In genomic region chr10:75798176-75798696, GRCm38 (mm10) we compare ENCODE assay signal across 8 mouse cellular contexts. TPM values are rescaled to one million over a fixed set of nuclear protein-coding genes. Genes with fewer than 3 reads are reported as not detected.
DNase-seq lines count a peak whose midpoint lies in the region; ATAC-seq and TF ChIP-seq lines count a peak whose summit lies in the region.

TSS of gene Gstt1 (minus strand) at chr10:75798584.

- peaks cover 45% of the 10 kb centered on the region for H3K27me3 ChIP-seq in embryonic facial prominence, embryonic 10.5 days (replicated peaks; ENCODE audit: low read depth, poor library complexity, severe bottlenecking)
- no peaks in the 10 kb centered on the region; the same call in 1 of the 2 replicates for H3K27me3 ChIP-seq in liver, embryonic 11.5 days (replicated peaks; ENCODE audit: control insufficient read depth, insufficient read depth, low read length)
- peaks cover 5% of the 10 kb centered on the region; the same call in 1 of the 2 replicates for H3K27me3 ChIP-seq in midbrain, postnatal 0 days (ENCODE audit: insufficient read depth, low read length)

- peak within 1 kb of the TSS; percentile 58 for H3K4me3 ChIP-seq in embryonic facial prominence, embryonic 10.5 days
- H3K4me3 ChIP-seq in liver, embryonic 11.5 days (ENCODE audit: low read depth, low read length) = peak within 1 kb of the TSS; percentile 48
- peak within 1 kb of the TSS; percentile 35 for H3K4me3 ChIP-seq in midbrain, postnatal 0 days (ENCODE audit: low read depth, low read length)

- H3K9me3 ChIP-seq in embryonic facial prominence, embryonic 10.5 days = no peaks in the 10 kb centered on the region
- H3K9me3 ChIP-seq in liver, embryonic 11.5 days (ENCODE audit: control insufficient read depth, low read length) = no peaks in the 10 kb centered on the region
- no peaks in the 10 kb centered on the region for H3K9me3 ChIP-seq in midbrain, postnatal 0 days (ENCODE audit: low read length)

- TF ChIP-seq CTCF in midbrain, postnatal 0 days (IDR thresholded peaks at IDR 0.05) = 0 out of 2 replicates have a peak, but pooled peaks have one; percentile 6

- peak; percentile 69 for ATAC-seq in liver, embryonic 11.5 days (replicated peaks; ENCODE audit: low FRiP score)
- ATAC-seq in midbrain, postnatal 0 days (ENCODE audit: low FRiP score) = no peak

- H3K27ac ChIP-seq in embryonic facial prominence, embryonic 10.5 days (replicated peaks) = 0 out of 2 replicates have a peak within 1 kb of the TSS, but pooled peaks have one; percentile 14
- H3K27ac ChIP-seq in liver, embryonic 11.5 days (ENCODE audit: low read depth, low read length) = no peak within 1 kb of the TSS
- peak within 1 kb of the TSS; percentile 34 for H3K27ac ChIP-seq in midbrain, postnatal 0 days (ENCODE audit: low read depth, low read length)

- peak within 1 kb of the TSS; percentile 87 for H3K4me2 ChIP-seq in liver, embryonic 11.5 days
- H3K4me2 ChIP-seq in midbrain, postnatal 0 days (ENCODE audit: low read depth, low read length, poor library complexity, severe bottlenecking) = peak within 1 kb of the TSS; percentile 55

- H3K4me1 ChIP-seq in embryonic facial prominence, embryonic 10.5 days = peaks cover 31% of the 10 kb centered on the region
- 0 out of 2 replicates have a peak, but pooled peaks cover 4% of the 10 kb centered on the region for H3K4me1 ChIP-seq in liver, embryonic 11.5 days (replicated peaks; ENCODE audit: control insufficient read depth, insufficient read depth, low read length)
- H3K4me1 ChIP-seq in midbrain, postnatal 0 days (ENCODE audit: insufficient read depth, low read length) = peaks cover 11% of the 10 kb centered on the region; the same call in 1 of the 2 replicates

- peak; percentile 14 for DNase-seq in CD4-positive helper T cell, adult 2 months (ENCODE audit: low read depth, low spot score)
- DNase-seq in adrenal gland, adult 8-10 months = peak; percentile 52
- peak; percentile 60 for DNase-seq in embryonic facial prominence, embryonic 10.5 days (ENCODE audit: low spot score)
- DNase-seq in heart, adult 8-10 months (ENCODE audit: low spot score) = peak; percentile 76
- peak; percentile 81 for DNase-seq in kidney, adult 18-20 months
- DNase-seq in liver, embryonic 11.5 days (ENCODE audit: low spot score) = peak; percentile 61
- peak; percentile 41 for DNase-seq in midbrain, postnatal 0 days (ENCODE audit: low spot score)
- no peak for DNase-seq in urinary bladder, adult 2 months (ENCODE audit: low spot score)

- peak within 1 kb of the TSS; percentile 56 for H3K9ac ChIP-seq in liver, embryonic 11.5 days (ENCODE audit: low read depth, low read length)
- peak within 1 kb of the TSS; percentile 51 for H3K9ac ChIP-seq in midbrain, postnatal 0 days (replicated peaks; ENCODE audit: low read length, poor library complexity, severe bottlenecking)

- no peaks in the 10 kb centered on the region for H3K36me3 ChIP-seq in embryonic facial prominence, embryonic 10.5 days (replicated peaks)
- H3K36me3 ChIP-seq in liver, embryonic 11.5 days (ENCODE audit: control insufficient read depth, insufficient read depth, low read length) = no peaks in the 10 kb centered on the region
- no peaks in the 10 kb centered on the region for H3K36me3 ChIP-seq in midbrain, postnatal 0 days (ENCODE audit: insufficient read depth, low read length)

- 3% methylated on average over 18 of the region's 18 CpGs for WGBS in embryonic facial prominence, embryonic 10.5 days
- WGBS in liver, embryonic 11.5 days = 4% methylated on average over 18 of the region's 18 CpGs
- WGBS in midbrain, postnatal 0 days = 1% methylated on average over 18 of the region's 18 CpGs

RNA-seq across cellular contexts. Expression of gene Gstt1, which starts in this region (rescaled TPM):
- 10 to 100 TPM; 49.4 to 80.4 (median 66.3) TPM for total RNA-seq in adrenal gland, adult 8-10 months (2022)
- 3.0 and 4.3 TPM in 2 replicates for polyA plus RNA-seq in embryonic facial prominence, embryonic 10.5 days (2016; fragmentation: Nextera tagmentation; extraction: Ambion mirVana)
- total RNA-seq in heart, adult 8-10 months (2022) = 10 to 100 TPM; 15.7 to 26.4 (median 22.1) TPM
- 40.7 and 43.0 TPM in 2 replicates for polyA plus RNA-seq in liver, embryonic 11.5 days (2014; fragmentation: Nextera tagmentation; extraction: Ambion mirVana)
- total RNA-seq in midbrain, postnatal 0 days (2014; rRNA removed) = 22.6 and 37.1 TPM in 2 replicates
- 21.4 and 26.2 TPM in 2 replicates for polyA plus RNA-seq in midbrain, postnatal 0 days (2015; fragmentation: Nextera tagmentation; extraction: Ambion mirVana)
- 160 and 208 TPM in 2 replicates for polyA plus RNA-seq in urinary bladder, adult 2 months (2012; rRNA removed)
